Mouse (Mus musculus) gastrocnemius, postnatal 14 days (tissue): Measurements from ENCODE around the gene Romo1. TPM values are rescaled to one million over a fixed set of nuclear protein-coding genes. Genes with fewer than 3 reads are reported as not detected.
A peak's percentile ranks its signal among the peaks of the same experiment; 100 is the strongest.
"Not testable (repeated sequence)": the region's sequence is repeated elsewhere in the genome, so short reads cannot be mapped to it uniquely, and the experiment has no call there.

Source experiments
- DNase-seq: peaks from one replicate; pipeline ENCODE4 v3.0.0; 2021; ENCODE audit warnings: mixed read lengths
- intact Hi-C: fragments of 180-260 bp; cut with DNase I; formaldehyde crosslinking; loops from one replicate; pipeline ENCODE4 v1.15.1; 2025; ENCODE audit warnings: low total_unique reads
- long read RNA-seq, 2 experiments: library from polyadenylated mRNA; stranded (forward); transcript quantifications; one replicate each; pipeline ENCODE4 v2.0.0; 2021
- total RNA-seq, 2 experiments: library from RNA; stranded (reverse); gene quantifications; 2 replicates each; pipeline ENCODE4 v1.2.3; 2021

Gene Romo1
- total RNA-seq, result 100 to 1,000 TPM; 216 to 217 TPM
- long read RNA-seq, experiment 1, transcript Romo1-202 (2 exons, 550 nt), result minor isoform, 6 of 141 reads
- long read RNA-seq, experiment 1, transcript Romo1-201 (3 exons, 569 nt), result major isoform, 112 of 141 reads
- long read RNA-seq, experiment 1, partial matches to known transcripts, result 19 of 141 reads
- long read RNA-seq, experiment 1, other reads (novel, unspliced or antisense), result 0 of 141 reads
- long read RNA-seq, experiment 2, transcript Romo1-201 (3 exons, 569 nt), result major isoform, 125 of 174 reads
- long read RNA-seq, experiment 2, transcript Romo1-202 (2 exons, 550 nt), result minor isoform, 17 of 174 reads
- long read RNA-seq, experiment 2, transcript Romo1-204 (3 exons, 379 nt), result minor isoform, 5 of 174 reads
- long read RNA-seq, experiment 2, partial matches to known transcripts, result 27 of 174 reads
- long read RNA-seq, experiment 2, other reads (novel, unspliced or antisense), result 0 of 174 reads

DNA sequence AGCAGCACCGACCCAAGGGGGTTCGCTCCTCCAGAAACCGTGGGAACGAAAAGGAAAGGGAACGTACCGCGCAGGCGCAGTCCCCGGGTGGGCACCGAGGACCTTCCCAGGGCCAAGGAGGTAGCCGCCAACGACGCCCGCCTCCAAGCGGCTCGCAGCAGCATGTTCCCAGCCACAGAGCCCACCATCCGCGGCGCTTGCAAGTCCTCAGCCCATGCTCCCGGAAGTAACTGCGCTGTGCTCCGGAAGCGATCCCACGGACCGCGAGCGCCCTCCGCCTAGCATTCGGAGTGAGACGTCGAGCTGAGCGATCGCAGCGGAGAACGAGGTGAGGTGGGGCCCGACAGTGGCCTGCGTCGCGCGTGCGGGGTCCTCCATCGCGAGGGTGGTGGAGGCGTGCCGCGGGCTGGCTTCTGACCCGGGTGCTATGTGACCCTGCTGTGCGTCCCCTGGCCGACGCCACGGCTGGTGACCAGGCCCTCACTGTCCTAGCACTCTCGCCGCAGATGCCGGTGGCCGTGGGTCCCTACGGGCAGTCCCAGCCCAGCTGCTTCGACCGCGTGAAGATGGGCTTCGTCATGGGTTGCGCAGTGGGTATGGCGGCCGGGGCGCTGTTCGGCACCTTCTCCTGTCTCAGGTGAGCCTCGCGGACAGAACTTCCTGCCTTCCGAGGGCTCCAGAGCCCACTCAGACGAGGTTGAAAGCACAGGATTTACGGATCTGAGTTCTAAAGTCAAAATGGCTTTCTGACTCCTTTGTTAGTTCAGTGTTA, at the start of gene Romo1, which contains the start of gene Nfs1:
TSS of gene Romo1 (plus strand) at position 87 of the 772 bp plus-strand sequence.
TSS of gene Nfs1 (minus strand) at position 234 of the 772 bp plus-strand sequence.
- intact Hi-C loops, result loop anchor here (5.0 kb wide), 1 partner anchor 177 kb away; no protein-coding TSS in a partner anchor
- peak; percentile 92 for DNase-seq

DNA sequence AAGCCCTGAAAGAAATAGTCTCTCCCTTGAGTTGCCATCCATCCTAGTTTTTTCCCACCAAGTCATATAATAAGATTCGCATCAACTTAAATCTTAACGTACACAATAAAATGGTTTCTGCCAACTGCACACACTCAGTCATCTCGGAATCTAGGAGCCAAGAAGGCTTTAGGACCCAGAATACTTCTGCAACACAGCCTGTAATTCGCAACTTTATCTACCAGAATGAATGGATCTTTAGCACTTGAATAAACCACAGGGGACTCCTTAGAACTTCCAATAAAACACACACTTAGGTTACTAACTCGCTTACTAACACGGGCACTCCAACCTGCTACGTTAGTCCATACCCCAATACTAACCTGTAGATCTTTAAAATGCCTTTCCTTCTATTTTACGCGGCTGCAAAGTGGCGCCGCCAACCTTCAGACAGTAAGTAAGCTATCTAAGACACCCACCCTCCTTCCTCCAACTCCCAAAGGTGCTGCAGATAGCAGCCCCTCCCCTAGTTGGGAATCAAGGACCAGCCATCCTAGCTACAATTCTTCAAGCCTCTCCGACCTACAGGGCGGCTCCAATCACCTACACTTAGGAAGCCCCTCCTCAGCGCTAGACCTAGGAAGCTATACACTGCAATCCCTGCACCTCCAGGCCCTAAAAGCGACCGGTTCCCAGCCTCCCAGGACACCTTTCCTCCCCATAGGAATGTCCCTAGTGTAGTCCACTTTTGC, 33.0 kb upstream of the Romo1 start:
- intact Hi-C loops, result no loop called here

DNA sequence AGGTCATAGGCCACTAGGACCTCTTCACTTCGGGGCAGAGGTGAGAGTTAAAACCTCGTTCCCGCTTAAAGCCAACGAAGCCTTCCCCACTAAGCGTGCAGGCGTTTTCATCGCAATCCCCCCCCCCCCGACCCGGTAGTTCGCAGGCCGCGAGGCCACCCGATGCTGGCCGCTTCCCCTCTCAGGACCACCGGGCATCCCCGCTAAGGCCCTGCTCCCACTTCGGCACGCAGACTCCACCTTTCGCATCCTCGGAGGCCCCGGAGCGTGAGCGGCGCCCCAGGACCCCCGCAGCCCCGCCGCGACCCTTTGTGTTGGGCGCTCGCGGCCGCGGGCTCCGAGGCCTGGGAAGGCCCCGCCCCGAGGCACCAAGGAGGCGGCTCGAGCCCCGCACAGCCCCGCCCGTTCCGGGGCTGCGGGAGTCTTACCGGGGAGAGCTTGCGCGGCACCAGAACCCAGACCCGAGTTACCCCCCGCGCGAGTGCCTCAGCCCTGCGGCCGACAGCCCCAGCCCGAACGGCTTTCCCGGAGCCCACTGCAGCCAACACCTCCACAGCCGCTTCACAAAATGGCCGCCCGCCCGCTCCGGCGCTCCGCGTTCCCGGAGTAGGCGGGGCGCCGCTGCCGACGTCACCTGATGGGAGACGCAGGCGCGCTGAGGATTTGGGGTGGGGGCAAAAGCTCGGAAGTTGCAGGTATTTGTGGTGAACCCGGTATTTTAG, 32.3 kb upstream of the Romo1 start, which contains the start of the genes Cpne1 and Rbm12:
TSS of gene Cpne1 (minus strand) at position 608 of the 722 bp plus-strand sequence.
TSS of gene Rbm12 (minus strand) at position 621 of the 722 bp plus-strand sequence.
- DNase-seq, result peak; percentile 92
- intact Hi-C loops, result no loop called here

More for the DNA sequence above, 33.0 kb upstream of the Romo1 start:
- DNase-seq, result no peak

DNA sequence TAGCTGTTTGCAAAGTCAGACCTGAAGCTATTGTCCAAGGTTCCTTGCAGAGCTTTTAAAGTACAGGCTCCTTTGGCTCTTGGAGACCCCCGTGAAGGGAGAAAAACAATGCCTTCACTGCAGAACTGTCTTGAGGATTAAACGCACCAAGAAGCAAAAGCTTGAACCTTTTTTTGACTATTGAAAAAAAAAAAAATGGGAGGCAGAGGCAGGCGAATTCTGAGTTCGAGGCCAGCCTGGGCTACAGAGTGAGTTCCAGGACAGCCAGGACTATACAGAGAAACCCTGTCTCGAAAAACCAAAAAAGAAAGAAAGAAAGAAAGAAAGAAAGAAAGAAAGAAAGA, 31.8 kb upstream of the Romo1 start:
- DNase-seq, intact Hi-C loops: not testable (repeated sequence)

GRCm38 (mm10) chr2:156119566-156119965, 24.3 kb upstream of the Romo1 start:
- DNase-seq, result no peak
- intact Hi-C loops, result no loop called here

DNA sequence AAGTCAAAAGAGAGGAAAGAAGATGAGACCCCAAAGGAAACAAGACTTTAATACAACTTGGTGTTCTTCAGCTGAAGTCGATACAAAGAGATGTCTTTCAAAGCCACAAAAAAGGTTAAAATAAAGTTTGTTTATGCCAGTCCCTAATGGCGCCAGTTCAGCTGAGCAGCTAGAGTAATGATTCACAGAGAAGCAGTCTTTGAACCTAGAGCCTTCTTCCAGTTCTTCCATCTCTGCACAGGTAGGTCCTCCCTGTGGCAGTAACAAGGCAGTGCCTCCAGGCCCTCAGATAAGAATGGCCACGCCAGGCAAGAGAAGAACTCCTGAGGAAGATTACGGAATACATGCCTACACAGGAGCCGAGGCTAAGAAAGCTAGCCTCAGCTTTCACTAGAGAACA, 20.1 kb upstream of the Romo1 start:
- intact Hi-C loops, result loop anchor here (5.0 kb wide), 1 partner anchor 131 kb away; no protein-coding TSS in a partner anchor
- DNase-seq, result no peak

DNA sequence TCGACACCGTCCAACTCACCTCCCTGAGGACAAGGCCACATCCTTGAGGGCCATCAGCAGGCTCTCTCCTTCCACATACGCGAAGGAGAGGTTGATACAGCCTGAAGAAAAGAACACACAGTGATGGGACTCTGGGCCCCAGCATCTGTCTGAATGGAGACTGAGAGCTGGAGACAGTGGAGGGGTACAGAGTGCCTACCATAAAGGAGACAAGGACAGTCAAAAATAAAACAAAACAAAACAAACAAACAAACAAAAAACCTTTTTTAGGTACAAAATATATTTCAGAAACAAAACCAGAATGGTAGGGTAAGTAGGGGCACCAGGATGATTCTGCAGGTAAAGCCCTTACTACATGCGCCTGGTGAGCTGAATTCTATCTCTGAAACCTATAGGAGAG, 16.8 kb upstream of the Romo1 start, which contains the start of gene Gm28036:
TSS of gene Gm28036 (minus strand) at position 101 of the 400 bp plus-strand sequence.
- DNase-seq, result no peak
- intact Hi-C loops, result no loop called here

- no peak for DNase-seq
- intact Hi-C loops, result no loop called here
These were observed 9.7 kb upstream of the Romo1 start for GRCm38 (mm10) chr2:156134161-156134560.

GRCm38 (mm10) chr2:156135695-156136094, 8.1 kb upstream of the Romo1 start:
- DNase-seq, result no peak
- intact Hi-C loops, result no loop called here

GRCm38 (mm10) chr2:156142820-156143219, 1.0 kb upstream of the Romo1 start:
- intact Hi-C loops, result loop anchor here (5.0 kb wide), 1 partner anchor 176 kb away; no protein-coding TSS in a partner anchor
- no peak for DNase-seq

GRCm38 (mm10) chr2:156143367-156143766, 472 bp upstream of the Romo1 start:
- DNase-seq, result no peak
- intact Hi-C loops, result loop anchor here (5.0 kb wide), 1 partner anchor 176 kb away; no protein-coding TSS in a partner anchor

- no peak for DNase-seq
- intact Hi-C loops, result no loop called here
These were observed 1.8 kb downstream of the Romo1 start for GRCm38 (mm10) chr2:156145486-156146130.

- intact Hi-C loops, result no loop called here
- DNase-seq, result no peak
These were observed 2.6 kb downstream of the Romo1 start for GRCm38 (mm10) chr2:156146272-156146989.

GRCm38 (mm10) chr2:156147316-156147915, 3.6 kb downstream of the Romo1 start:
- no peak for DNase-seq
- intact Hi-C loops, result no loop called here

DNA sequence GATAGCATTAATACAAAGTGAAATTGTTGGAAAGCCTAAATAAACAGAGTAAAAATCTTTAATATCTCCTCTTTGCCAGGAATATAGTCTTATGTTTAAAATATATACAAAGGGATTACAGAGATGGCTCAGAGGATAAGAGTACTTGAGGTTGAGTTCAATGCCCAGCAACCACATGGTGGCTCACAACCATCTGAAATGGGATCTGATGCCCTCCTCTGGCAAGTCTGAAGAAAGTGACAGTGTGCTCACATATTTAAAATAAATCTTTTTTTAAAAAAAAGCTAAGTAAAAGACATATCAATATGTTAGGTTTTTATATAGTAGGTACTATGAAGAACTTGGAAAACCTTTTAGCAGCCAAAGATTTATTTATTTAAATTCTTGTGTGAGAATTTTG, 7.7 kb downstream of the Romo1 start:
- no peak for DNase-seq
- intact Hi-C loops, result no loop called here

DNA sequence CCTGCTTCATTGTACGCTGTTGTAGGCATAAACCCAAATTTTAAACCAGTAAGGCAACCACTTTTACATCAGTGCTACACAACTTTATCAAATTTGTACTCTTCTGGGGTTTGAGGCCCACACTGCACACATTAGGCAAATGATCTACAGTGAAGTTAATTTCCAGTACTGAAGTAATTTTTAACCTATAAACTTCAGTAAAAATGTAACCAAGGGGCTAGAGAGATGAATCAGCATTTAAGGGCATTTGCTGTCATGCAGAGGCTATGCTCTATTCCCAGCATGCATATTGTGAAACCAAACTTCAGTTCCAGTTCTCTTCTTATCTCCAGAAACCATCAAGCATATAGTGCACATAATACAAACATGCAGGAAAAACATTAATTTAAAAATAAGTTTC, 21.6 kb downstream of the Romo1 start:
- intact Hi-C loops, result no loop called here
- no peak for DNase-seq

- intact Hi-C loops, result no loop called here
- no peak for DNase-seq
These were observed 22.7 kb downstream of the Romo1 start for GRCm38 (mm10) chr2:156166557-156166956.
